Mouse (Mus musculus) stomach, postnatal 0 days (tissue): ENCODE data around the gene Catsper3. TPM values are rescaled to one million over a fixed set of nuclear protein-coding genes. Genes with fewer than 3 reads are reported as not detected.

Experiments used
- ATAC-seq: fragments of 200-750 bp; cut with Nextera tagmentation; 2 replicates; pipeline ENCODE4 v1.8.0; 2017; ENCODE audit not compliant: low FRiP score, low TSS enrichment
- DNase-seq: peaks from one replicate; pipeline ENCODE4 v3.0.0-alpha.2; 2016; ENCODE audit warnings: low spot score
- H3K27ac ChIP-seq: fragments of 300-500 bp; sonication (generic); replicated peaks from 2 replicates; pipeline ENCODE4 v1.5.1; 2014; ENCODE audit warnings: mild to moderate bottlenecking, control low read depth
- H3K27me3 ChIP-seq: fragments of 300-500 bp; sonication (generic); 2 replicates; pipeline ENCODE4 v1.6.1; 2014; ENCODE audit warnings: low read length; ENCODE audit not compliant: control insufficient read depth, insufficient read depth
- H3K36me3 ChIP-seq: fragments of 300-500 bp; sonication (generic); 2 replicates; pipeline ENCODE4 v1.6.1; 2014; ENCODE audit warnings: low read length, mixed read lengths; ENCODE audit not compliant: control insufficient read depth, insufficient read depth
- H3K4me1 ChIP-seq: fragments of 300-500 bp; sonication (generic); replicated peaks from 2 replicates; pipeline ENCODE4 v1.6.1; 2014; ENCODE audit warnings: antibody characterized with exemption; ENCODE audit not compliant: control insufficient read depth, insufficient read depth
- H3K4me2 ChIP-seq: fragments of 300-500 bp; sonication (generic); replicated peaks from 2 replicates; pipeline ENCODE4 v1.6.1; 2014; ENCODE audit warnings: low read depth, mild to moderate bottlenecking, control low read depth, moderate library complexity
- H3K4me3 ChIP-seq: fragments of 300-500 bp; sonication (generic); 2 replicates; pipeline ENCODE4 v1.5.1; 2014; ENCODE audit warnings: low read depth, low read length, control low read depth
- H3K9ac ChIP-seq: fragments of 300-500 bp; sonication (generic); 2 replicates; pipeline ENCODE4 v1.6.1; 2014; ENCODE audit warnings: mild to moderate bottlenecking, low read length, control low read depth, mixed read lengths
- H3K9me3 ChIP-seq: fragments of 300-500 bp; sonication (generic); 2 replicates; pipeline ENCODE4 v1.6.1; 2016; ENCODE audit warnings: low read length; ENCODE audit not compliant: control insufficient read depth
- CTCF ChIP-seq: IDR thresholded peaks from 2 replicates; pipeline ENCODE4 v1.5.1; 2016; ENCODE audit warnings: antibody characterized with exemption, low read depth, mild to moderate bottlenecking, moderate library complexity
- EP300 ChIP-seq: optimal IDR thresholded peaks from 2 replicates; pipeline ENCODE3; 2016; ENCODE audit warnings: antibody characterized with exemption
- WGBS: fragments of 180-500 bp; shearing (Covaris S2); extraction: QIAGEN DNeasy Blood & Tissue Kit; methylation state at CpG from one replicate; pipeline ENCODE4 v1.1.7; 2014; 5-methylcytosine and 5-hydroxymethylcytosine counted together
- polyA plus RNA-seq: library from polyadenylated mRNA; unstranded; fragments of >200 nt; fragmentation: Nextera tagmentation; extraction: Ambion mirVana; gene quantifications from 2 replicates; pipeline ENCODE4 v1.2.1, GENCODE M21; 2015

Catsper3 gene
- polyA plus RNA-seq, result 0.07 and 0.13 TPM in 2 replicates

- H3K4me2 ChIP-seq, result no peak within 1 kb of the TSS
- WGBS, result 89% methylated on average over 3 of the region's 3 CpGs
- no peaks in the 10 kb centered on the region for H3K36me3 ChIP-seq
- H3K4me3 ChIP-seq, result no peak within 1 kb of the TSS
- no peaks in the 10 kb centered on the region for H3K9me3 ChIP-seq
- ATAC-seq, result no peak
- no peak within 1 kb of the TSS for H3K9ac ChIP-seq
- no peaks in the 10 kb centered on the region for H3K4me1 ChIP-seq
- H3K27ac ChIP-seq, result no peak within 1 kb of the TSS
- TF ChIP-seq EP300, result no peak
- no peak for TF ChIP-seq CTCF
- DNase-seq, result no peak
- no peaks in the 10 kb centered on the region for H3K27me3 ChIP-seq
These were observed at the start of gene Catsper3 for GRCm38 (mm10) chr13:55784268-55784667. Gene Catsper3 (plus strand): TSS chr13:55784568.

DNA sequence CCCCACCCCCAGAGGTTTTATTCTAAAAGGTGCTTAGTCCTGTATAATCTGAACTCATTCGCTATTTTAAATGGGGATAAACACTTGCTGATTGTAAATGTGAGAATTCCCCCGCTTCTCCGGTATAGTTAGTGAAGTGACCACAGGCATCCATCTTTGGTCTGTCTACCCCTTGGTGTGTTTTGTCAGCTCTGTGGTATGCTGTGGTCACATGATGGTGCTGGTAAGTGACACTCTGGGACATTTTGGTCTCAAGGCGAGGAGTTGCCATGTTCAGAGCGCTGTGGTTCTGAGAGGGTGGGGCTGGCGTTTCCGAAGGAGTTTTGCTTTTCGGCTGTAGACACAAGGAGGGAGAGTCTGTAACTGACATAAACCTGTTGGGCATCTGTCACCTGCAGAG is 46.5 kb upstream of the Catsper3 start:
- 79% methylated on average over 8 of the region's 8 CpGs for WGBS
- Histone ChIP-seq H3K27me3 (no peaks in the 10 kb centered on the region), H3K9ac (no peak overlapping the region), H3K4me1 (no peaks in the 10 kb centered on the region), H3K36me3 (no peaks in the 10 kb centered on the region), H3K4me3 (no peak overlapping the region), H3K27ac (no peak overlapping the region), H3K9me3 (no peaks in the 10 kb centered on the region), H3K4me2 (no peak overlapping the region)
- DNase-seq (no peak), ATAC-seq (no peak)
- TF ChIP-seq EP300 (no peak), CTCF (no peak)

GRCm38 (mm10) chr13:55742306-55742705 is 42.1 kb upstream of the Catsper3 start:
- Histone ChIP-seq H3K9me3 (no peaks in the 10 kb centered on the region), H3K27me3 (no peaks in the 10 kb centered on the region), H3K4me2 (no peak overlapping the region), H3K27ac (no peak overlapping the region), H3K4me3 (no peak overlapping the region), H3K36me3 (no peaks in the 10 kb centered on the region), H3K9ac (no peak overlapping the region), H3K4me1 (no peaks in the 10 kb centered on the region)
- no peak for TF ChIP-seq CTCF
- TF ChIP-seq EP300, result no peak
- no peak for ATAC-seq
- 69% methylated on average over 8 of the region's 8 CpGs for WGBS
- DNase-seq, result no peak

DNA sequence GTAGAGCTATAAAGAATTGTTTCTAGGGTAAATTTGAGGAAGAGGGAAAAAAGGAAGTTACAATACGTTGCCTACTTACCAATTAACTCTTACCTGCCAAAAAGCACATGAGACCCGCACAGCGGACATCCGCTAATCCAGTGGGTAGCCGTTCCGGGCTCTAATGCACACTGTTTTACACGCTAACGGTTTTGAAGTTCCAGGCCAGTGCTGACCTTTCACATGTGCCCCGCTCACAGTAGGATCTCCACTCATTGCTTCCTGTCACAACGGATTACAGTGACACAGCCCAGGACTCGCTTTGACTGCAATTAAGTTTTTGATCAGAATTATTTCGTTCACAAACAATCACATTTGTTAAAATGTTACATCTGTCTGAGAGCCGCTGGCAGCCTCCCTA is 30.0 kb upstream of the Catsper3 start:
- Histone ChIP-seq H3K27ac (no peak overlapping the region; the same call in 1 of the 2 replicates), H3K4me3 (no peak overlapping the region), H3K36me3 (no peaks in the 10 kb centered on the region), H3K9me3 (no peaks in the 10 kb centered on the region), H3K27me3 (no peaks in the 10 kb centered on the region), H3K4me2 (no peak overlapping the region), H3K9ac (no peak overlapping the region), H3K4me1 (no peaks in the 10 kb centered on the region)
- 61% methylated on average over 13 of the region's 13 CpGs for WGBS
- TF ChIP-seq CTCF (no peak), EP300 (no peak)
- DNase-seq (no peak), ATAC-seq (no peak)

GRCm38 (mm10) chr13:55756789-55757188 is 27.6 kb upstream of the Catsper3 start:
- DNase-seq (peak; percentile 30), ATAC-seq (peak; percentile 57)
- TF ChIP-seq CTCF, result no peak
- no peak for TF ChIP-seq EP300
- no peaks in the 10 kb centered on the region for H3K27me3 ChIP-seq
- H3K9me3 ChIP-seq, result no peaks in the 10 kb centered on the region
- H3K4me1 ChIP-seq, result no peaks in the 10 kb centered on the region
- H3K9ac ChIP-seq, result peak overlapping the region; percentile 35; the same call in 1 of the 2 replicates
- H3K27ac ChIP-seq, result peak overlapping the region; percentile 69
- no peaks in the 10 kb centered on the region for H3K36me3 ChIP-seq
- peak overlapping the region; percentile 39 for H3K4me2 ChIP-seq
- peak overlapping the region; percentile 15; the same call in 1 of the 2 replicates for H3K4me3 ChIP-seq
- 33% methylated on average over 8 of the region's 8 CpGs for WGBS

DNA sequence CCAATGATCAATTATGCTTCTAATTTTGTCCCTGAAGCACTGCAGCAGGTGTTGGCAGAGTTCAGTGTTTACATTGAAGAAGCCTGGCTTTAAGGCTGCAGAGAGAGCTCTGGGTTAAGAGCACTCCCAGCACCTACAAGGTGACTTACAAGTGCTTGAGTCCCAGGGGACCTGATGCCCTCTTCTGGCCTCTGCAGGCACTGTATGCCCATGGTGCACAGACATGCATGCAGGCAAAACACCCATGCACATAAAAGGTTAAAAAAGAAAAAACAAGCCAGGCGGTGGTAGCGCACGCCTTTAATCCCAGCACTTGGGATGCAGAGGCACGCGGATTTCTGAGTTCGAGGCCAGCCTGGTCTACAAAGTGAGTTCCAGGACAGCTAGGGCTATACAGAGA is 26.7 kb upstream of the Catsper3 start:
- Histone ChIP-seq H3K4me2 (no peak overlapping the region), H3K4me3 (no peak overlapping the region), H3K9ac (no peak overlapping the region), H3K27me3 (no peaks in the 10 kb centered on the region), H3K4me1 (no peaks in the 10 kb centered on the region), H3K9me3 (no peaks in the 10 kb centered on the region), H3K27ac (no peak overlapping the region), H3K36me3 (no peaks in the 10 kb centered on the region)
- WGBS, result 74% methylated on average over 6 of the region's 6 CpGs
- peak; percentile 63 for DNase-seq
- TF ChIP-seq EP300 (no peak), CTCF (peak; percentile 74)
- ATAC-seq, result peak; percentile 73; the same call in 1 of the 2 replicates
